Mouse (Mus musculus) brain, embryonic 14.5 days (tissue): ENCODE measurements at regions not wholly inside any gene's neighbourhood (a gene's known extent, or its start where the extent isn't known, plus 50 kb on each side); places are given as distances from the start of the nearest gene placed in this dataset.

Experiments used
- CTCF ChIP-seq: fragments of 200-500 bp; IDR thresholded peaks from 2 replicates; pipeline ENCODE4 v1.5.1; 2012; ENCODE audit warnings: inconsistent platforms, mild to moderate bottlenecking, moderate library complexity, borderline replicate concordance; ENCODE audit not compliant: insufficient read depth, insufficient read length; ENCODE audit errors: extremely low read depth
- POLR2A ChIP-seq: fragments of 200-500 bp; IDR thresholded peaks from 2 replicates; pipeline ENCODE4 v1.6.1; 2012; ENCODE audit warnings: mild to moderate bottlenecking, inconsistent platforms, borderline replicate concordance; ENCODE audit not compliant: poor library complexity, insufficient read depth, insufficient read length, severe bottlenecking; ENCODE audit errors: extremely low read depth

DNA sequence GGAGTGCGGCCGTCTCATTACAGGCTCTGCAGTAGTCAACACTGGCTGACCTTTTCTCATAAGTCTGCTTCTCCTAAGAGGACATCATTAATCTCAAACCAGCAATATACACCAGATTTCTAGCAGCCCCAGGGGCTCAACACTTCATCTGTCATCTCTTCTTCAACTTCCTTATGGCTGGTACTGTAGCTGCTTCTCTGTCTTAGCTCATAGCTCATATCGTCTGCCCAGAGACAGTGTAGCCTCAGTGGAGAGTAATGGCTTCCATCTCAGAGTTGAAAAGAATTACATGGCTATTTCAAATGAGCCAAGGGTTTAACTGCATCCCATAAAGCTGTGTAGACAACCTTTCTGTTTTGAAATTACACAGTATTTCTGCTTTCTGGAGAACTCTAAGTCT is 326.2 kb upstream of the Impg1 start:
- no peak for TF ChIP-seq CTCF
- no peak for TF ChIP-seq POLR2A
